Mouse (Mus musculus) lung, embryonic 15.5 days (tissue): ENCODE data around the gene Tmco1. TPM values are rescaled to one million over a fixed set of nuclear protein-coding genes. Genes with fewer than 3 reads are reported as not detected.

Experiments
- ATAC-seq: fragments of 200-750 bp; cut with Nextera tagmentation; 2 replicates; pipeline ENCODE4 v1.8.0; 2017; ENCODE audit warnings: moderate number of reproducible peaks, borderline replicate concordance; ENCODE audit not compliant: low FRiP score, low TSS enrichment; ENCODE audit errors: extremely low read depth
- H3K27ac ChIP-seq: fragments of 300-500 bp; sonication (generic); 2 replicates; pipeline ENCODE4 v1.5.1; 2015; ENCODE audit warnings: moderate library complexity, mild to moderate bottlenecking, inconsistent platforms
- H3K27me3 ChIP-seq: fragments of 300-500 bp; sonication (generic); 2 replicates; pipeline ENCODE4 v1.6.1; 2015; ENCODE audit warnings: inconsistent platforms
- H3K36me3 ChIP-seq: fragments of 300-500 bp; sonication (generic); 2 replicates; pipeline ENCODE4 v1.6.1; 2015; ENCODE audit warnings: inconsistent platforms
- H3K4me1 ChIP-seq: fragments of 300-500 bp; sonication (generic); 2 replicates; pipeline ENCODE4 v1.6.1; 2015; ENCODE audit warnings: inconsistent platforms
- H3K4me2 ChIP-seq: fragments of 300-500 bp; sonication (generic); 2 replicates; pipeline ENCODE4 v1.6.1; 2015; ENCODE audit warnings: inconsistent platforms, mild to moderate bottlenecking, moderate library complexity
- H3K4me3 ChIP-seq: fragments of 300-500 bp; sonication (generic); 2 replicates; pipeline ENCODE4 v1.5.1; 2015; ENCODE audit warnings: mild to moderate bottlenecking, inconsistent platforms
- H3K9ac ChIP-seq: fragments of 300-500 bp; sonication (generic); 2 replicates; pipeline ENCODE4 v1.6.1; 2015; ENCODE audit warnings: inconsistent platforms
- H3K9me3 ChIP-seq: fragments of 300-500 bp; sonication (generic); 2 replicates; pipeline ENCODE4 v1.6.1; 2016; ENCODE audit warnings: inconsistent platforms
- WGBS: fragments of 180-500 bp; shearing (Covaris S2); methylation state at CpG from one replicate; pipeline ENCODE4 v1.1.7; 2015; 5-methylcytosine and 5-hydroxymethylcytosine counted together
- polyA plus RNA-seq: library from polyadenylated mRNA; unstranded; fragments of >200 nt; fragmentation: Nextera tagmentation; extraction: Ambion mirVana; gene quantifications from 2 replicates; pipeline ENCODE4 v1.2.1, GENCODE M21; 2015

Gene Tmco1
- polyA plus RNA-seq, 1 experiment from 2014 or later = 101 TPM

DNA sequence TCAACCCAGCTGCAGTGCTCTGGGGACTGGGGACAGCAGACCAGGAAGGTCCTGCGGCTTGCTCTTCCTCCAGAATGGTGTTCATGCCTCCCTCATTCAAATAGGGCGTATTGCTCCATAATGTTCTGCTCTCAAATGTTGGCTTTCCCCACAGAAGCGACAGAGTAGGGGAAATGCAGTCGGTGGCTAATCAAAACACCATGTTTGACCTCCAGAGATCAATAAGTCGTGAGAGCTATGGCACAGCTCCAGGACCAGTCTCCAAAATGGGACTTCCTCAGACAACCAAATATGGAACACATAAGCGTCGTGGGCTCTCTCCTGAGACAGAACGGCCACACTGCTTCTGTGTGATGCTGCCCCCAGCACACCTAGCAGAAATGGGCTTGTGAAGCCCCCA is 36.3 kb upstream of the Tmco1 start:
- Histone ChIP-seq H3K4me2 (0 out of 2 replicates have a peak overlapping the region, but pooled peaks have one; percentile 58), H3K36me3 (no peaks in the 10 kb centered on the region), H3K9me3 (no peaks in the 10 kb centered on the region), H3K27ac (peak overlapping the region; percentile 93), H3K9ac (no peak overlapping the region), H3K4me1 (peaks cover 63% of the 10 kb centered on the region), H3K4me3 (no peak overlapping the region), H3K27me3 (no peaks in the 10 kb centered on the region)
- no peak for ATAC-seq
- 23% methylated on average over 8 of the region's 8 CpGs for WGBS

DNA sequence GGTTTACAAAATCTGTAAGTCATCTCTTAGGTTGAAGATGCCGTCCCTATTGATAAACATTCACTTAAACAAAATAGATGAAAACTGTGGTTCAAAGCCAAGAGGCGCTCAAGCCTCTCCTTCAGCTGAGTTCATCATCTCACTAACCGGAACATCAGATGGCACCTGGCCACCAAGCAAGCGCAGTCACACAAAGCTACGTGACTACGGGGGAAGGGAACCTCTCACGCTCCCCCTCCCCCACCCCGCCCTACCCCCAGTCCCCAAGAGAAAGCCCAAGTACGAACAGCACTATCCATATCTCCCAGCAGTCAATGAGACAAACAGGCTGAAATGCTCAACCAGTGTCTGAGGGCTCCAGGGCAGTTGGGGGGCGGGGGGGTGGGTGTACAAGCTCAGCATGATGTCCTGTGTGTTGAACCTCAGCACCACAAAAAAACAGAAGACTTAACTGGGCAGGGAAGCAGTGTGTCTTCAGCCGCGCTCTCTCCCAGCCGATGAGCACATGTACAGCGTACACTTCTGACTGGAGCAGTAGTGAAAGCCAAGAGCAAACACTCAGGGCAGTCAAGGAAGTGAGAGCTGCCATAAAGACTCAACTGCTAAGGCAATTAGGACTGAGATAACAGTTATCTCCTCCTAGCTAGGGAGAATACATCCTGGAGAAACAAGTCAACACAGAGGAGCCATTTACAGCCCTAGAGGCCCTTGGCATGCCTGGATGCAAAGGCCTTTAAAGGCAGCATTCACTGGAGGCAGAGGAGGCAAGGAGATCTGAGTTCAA is 34.6 kb upstream of the Tmco1 start:
- H3K27ac ChIP-seq = no peak overlapping the region
- H3K4me2 ChIP-seq = no peak overlapping the region; the same call in 1 of the 2 replicates
- no peak overlapping the region for H3K4me3 ChIP-seq
- peaks cover 58% of the 10 kb centered on the region for H3K4me1 ChIP-seq
- H3K36me3 ChIP-seq = no peaks in the 10 kb centered on the region
- no peak overlapping the region for H3K9ac ChIP-seq
- H3K27me3 ChIP-seq = no peaks in the 10 kb centered on the region
- ATAC-seq = peak; percentile 35
- WGBS = 34% methylated on average over 14 of the region's 14 CpGs
- no peaks in the 10 kb centered on the region for H3K9me3 ChIP-seq

DNA sequence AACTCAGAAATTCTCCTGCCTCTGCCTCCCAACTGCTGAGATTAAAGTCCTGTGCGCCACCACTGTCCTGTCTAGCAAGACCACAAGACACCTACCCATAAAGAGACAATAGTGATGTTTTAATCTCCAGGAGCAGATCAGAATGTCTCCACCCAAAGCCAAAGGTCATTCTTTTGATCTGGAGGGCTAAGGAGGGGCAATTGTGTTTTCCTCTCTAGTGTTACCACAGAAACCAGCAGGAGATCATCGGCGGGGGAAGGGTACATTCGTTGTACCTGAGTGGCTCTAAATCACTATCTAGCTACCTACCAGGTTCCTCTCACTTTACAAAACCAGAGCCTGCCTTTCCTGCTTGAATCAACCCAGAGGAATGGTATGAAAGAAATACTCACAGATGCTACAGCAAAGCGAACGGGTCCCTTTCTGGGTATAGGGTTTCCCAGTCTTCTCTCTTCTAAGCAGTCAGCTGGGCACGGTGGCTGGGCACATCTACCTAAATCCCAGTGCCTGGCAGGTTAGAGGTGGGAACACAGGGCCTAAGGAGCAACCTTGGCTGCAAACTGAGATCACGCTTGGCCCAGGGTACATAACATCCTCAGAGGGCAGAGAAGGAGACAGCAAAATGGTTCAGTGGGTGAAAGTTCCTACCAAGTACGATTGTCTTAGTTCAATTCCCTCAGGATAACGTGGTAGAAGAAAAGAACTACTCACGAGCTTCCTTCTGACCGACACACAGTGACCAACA is 33.4 kb upstream of the Tmco1 start:
- Histone ChIP-seq H3K4me1 (peaks cover 45% of the 10 kb centered on the region), H3K9me3 (no peaks in the 10 kb centered on the region), H3K27ac (no peak overlapping the region), H3K4me2 (no peak overlapping the region), H3K9ac (no peak overlapping the region), H3K27me3 (no peaks in the 10 kb centered on the region), H3K4me3 (no peak overlapping the region), H3K36me3 (no peaks in the 10 kb centered on the region)
- 84% methylated on average over 12 of the region's 12 CpGs for WGBS
- ATAC-seq = no peak

DNA sequence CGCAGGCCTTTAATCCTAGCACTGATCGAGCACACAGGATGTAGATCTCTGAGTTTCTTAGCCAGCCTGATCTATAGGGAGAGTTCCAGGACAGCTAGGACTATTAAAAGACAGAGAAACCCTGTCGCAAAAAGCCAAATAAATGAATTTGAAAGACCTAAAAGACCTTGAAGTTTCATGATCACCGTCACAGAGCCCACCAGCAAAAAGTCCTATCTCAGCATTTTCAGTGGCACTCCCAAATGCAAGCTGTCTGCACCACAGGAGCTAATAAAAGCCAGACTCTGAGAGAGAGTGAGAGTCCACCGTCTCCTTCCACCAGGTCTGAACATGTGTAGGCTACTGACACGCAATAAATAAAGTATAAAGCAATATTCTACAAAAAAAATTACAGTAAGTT is 29.8 kb upstream of the Tmco1 start:
- Histone ChIP-seq H3K27ac (no peak overlapping the region), H3K4me2 (no peak overlapping the region), H3K9me3 (no peaks in the 10 kb centered on the region), H3K27me3 (no peaks in the 10 kb centered on the region), H3K4me1 (peaks cover 38% of the 10 kb centered on the region), H3K9ac (no peak overlapping the region), H3K4me3 (no peak overlapping the region), H3K36me3 (no peaks in the 10 kb centered on the region)
- WGBS = 68% methylated on average over 6 of the region's 6 CpGs
- ATAC-seq = no peak

DNA sequence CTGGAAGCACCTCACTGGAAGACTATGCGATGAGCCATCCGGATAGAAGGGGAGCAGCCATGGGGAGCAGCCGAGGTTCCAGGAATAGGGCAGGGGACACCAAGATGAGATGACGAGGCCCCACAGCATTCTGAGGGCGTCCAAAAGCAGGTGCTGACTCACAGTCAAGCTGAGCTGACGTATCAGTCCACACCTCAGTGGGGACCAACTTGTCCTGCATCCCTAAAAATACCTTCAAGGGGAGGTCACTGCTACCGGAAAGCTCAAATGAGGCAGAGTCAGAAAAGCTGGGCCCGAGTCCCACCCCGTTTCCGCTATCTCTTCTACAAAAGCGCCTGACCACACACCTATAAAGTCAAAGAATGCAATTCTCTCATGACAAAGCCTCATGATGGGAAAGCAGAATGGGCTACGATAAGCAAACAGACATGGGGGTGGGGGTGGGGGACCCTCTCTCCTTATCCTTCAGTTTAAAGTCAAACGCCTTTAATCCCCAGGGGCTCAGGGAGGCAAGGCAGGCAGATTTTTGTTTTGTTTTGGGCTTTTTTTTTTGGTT is 28.9 kb upstream of the Tmco1 start:
- Histone ChIP-seq H3K36me3 (no peaks in the 10 kb centered on the region), H3K4me2 (no peak overlapping the region), H3K27ac (no peak overlapping the region), H3K4me1 (peaks cover 30% of the 10 kb centered on the region), H3K27me3 (no peaks in the 10 kb centered on the region), H3K9me3 (no peaks in the 10 kb centered on the region), H3K4me3 (no peak overlapping the region), H3K9ac (no peak overlapping the region)
- WGBS = 73% methylated on average over 13 of the region's 13 CpGs
- no peak for ATAC-seq

DNA sequence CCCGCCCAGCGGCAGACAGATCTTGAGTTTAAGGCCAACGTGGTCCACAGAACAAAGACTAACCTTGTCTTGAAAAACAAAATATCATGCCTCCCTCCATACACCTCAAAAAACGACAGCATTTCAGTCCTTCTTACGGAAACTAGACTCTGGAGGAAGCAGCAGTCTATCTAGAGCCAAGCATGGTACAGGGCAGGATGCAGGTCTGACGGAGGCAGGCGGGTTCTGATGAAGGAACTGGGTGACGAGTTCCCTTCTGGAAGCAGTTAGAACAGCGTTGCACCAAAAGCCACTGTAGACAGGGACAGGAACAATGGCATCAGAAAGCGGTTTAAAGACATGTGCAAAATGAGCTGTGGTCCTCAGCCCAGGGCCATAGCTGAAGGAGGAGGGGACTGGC is 28.1 kb upstream of the Tmco1 start:
- Histone ChIP-seq H3K9ac (no peak overlapping the region), H3K4me1 (peaks cover 22% of the 10 kb centered on the region), H3K4me3 (no peak overlapping the region), H3K27ac (no peak overlapping the region), H3K9me3 (no peaks in the 10 kb centered on the region), H3K36me3 (no peaks in the 10 kb centered on the region), H3K4me2 (no peak overlapping the region), H3K27me3 (no peaks in the 10 kb centered on the region)
- ATAC-seq = no peak
- WGBS = 82% methylated on average over 10 of the region's 10 CpGs

DNA sequence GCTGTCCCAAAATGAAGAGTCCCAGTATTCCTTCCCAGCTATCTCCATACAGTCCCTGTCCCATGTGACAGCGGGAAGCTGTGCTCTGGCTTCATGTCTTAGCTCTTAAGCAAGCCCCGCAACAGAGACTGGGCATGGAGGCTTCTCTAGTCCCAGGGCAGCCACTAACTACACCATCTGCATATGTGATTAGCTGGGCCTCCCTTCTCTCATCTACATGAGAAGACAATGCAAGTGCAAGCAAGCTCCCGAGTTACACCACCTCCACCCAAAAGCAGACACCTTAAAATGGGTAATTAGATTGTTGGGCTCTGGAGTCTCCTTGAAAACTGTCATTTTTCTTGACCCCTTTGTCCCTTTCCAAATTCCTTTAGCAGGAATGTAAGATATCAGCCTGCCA is 26.1 kb upstream of the Tmco1 start:
- Histone ChIP-seq H3K4me1 (peaks cover 27% of the 10 kb centered on the region), H3K9ac (no peak overlapping the region), H3K4me3 (no peak overlapping the region), H3K4me2 (no peak overlapping the region), H3K36me3 (no peaks in the 10 kb centered on the region), H3K27me3 (no peaks in the 10 kb centered on the region), H3K9me3 (no peaks in the 10 kb centered on the region), H3K27ac (no peak overlapping the region)
- WGBS = 78% methylated on average over 3 of the region's 3 CpGs
- ATAC-seq = no peak

DNA sequence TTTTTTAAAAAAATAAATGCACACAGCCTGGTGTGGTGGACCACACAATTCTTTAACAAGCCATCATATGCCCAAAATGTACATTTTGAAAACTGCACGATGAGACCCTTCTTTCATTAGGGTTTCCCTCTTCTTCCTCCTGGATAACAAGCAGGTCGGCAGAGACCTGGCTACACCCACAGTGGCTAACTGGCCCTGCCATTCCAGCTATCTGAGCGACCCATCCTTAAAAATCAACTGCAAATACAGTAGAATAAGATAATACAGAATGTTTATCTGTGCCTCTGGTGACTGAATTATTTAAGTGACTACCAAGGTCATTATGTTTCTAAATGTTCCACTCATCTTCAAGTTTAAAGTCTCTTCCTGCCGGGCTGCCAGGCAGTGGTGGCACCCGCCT is 25.4 kb upstream of the Tmco1 start:
- Histone ChIP-seq H3K27me3 (peaks cover 3% of the 10 kb centered on the region; the same call in 1 of the 2 replicates), H3K4me2 (peak overlapping the region; percentile 92), H3K27ac (0 out of 2 replicates have a peak overlapping the region, but pooled peaks have one; percentile 97), H3K9ac (no peak overlapping the region), H3K4me1 (peaks cover 27% of the 10 kb centered on the region), H3K36me3 (no peaks in the 10 kb centered on the region), H3K4me3 (peak overlapping the region; percentile 89), H3K9me3 (no peaks in the 10 kb centered on the region)
- WGBS = 40% methylated on average over 5 of the region's 5 CpGs
- no peak for ATAC-seq

DNA sequence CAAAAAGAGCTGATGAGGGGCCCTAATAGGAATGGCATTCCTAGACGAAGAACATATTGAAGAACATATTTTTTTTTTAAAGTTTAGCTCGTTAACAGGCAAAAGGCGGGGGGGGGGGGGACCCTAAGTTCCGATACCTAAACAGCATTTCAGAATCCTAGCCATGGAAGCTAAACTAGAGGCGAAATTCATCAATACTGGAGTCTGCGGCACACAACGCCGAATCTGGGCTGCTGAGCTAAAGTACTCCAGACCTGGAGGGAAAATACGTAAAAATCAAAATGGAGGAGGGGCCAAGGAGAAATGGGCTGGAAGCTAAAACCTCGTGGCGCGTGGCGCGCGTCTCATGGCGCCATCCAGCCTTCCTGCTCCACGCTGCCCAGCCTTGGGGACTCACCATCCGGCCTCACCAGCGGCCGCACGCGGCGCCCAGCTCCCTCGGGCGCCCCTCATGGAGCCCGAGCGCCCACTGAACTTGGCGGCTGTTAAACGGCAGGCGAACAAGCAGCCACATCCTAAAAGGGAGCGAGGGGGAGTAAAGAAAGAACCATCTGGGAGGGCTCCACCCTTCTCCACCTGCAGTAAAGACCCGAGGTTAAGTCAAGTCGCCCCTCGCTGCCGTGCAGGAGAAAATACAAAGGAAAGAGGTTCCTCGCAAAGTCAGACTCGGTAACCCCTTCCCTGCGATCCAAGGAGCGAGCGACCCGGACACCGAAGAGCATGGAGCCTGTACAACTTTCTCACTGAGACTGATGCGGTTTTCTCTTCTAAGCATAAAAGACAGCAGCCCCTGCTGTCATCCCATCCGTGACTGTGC is 24.5 kb upstream of the Tmco1 start:
- peak overlapping the region; percentile 89 for H3K4me3 ChIP-seq
- ATAC-seq = peak; percentile 24; the same call in 1 of the 2 replicates
- WGBS = under 1% methylated on average over 44 of the region's 44 CpGs

DNA sequence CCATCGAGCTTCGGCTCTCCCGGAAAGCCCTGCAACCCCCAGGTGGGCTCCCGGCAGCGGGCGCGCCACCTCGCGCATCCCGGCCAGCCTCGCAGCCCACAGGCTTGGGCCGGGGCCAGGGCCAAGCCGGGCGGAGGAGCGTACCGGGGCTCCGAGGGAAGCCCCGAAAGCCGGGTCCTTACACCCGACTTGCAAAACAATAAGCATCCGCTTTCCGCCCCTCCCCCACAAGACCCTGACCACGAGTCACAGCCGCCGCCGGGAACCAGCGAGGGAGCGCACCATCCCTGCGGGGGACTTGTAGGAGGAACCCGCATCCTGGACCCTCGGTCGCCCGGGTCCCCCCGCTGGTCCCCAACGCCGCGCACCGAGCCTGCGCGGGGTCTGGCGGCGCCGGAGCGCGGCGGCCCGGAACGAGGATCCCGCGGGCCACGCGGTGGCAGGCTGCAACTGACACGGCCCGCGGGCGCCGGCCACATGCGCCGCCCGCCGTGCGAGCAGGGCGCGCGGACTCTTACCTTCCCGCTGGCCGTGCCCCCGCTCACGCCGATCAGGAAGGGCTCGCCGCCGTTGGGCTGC is 23.8 kb upstream of the Tmco1 start:
- ATAC-seq = peak; percentile 46

More for the DNA sequence above, 24.5 kb upstream of the Tmco1 start:
- H3K9ac ChIP-seq = peak overlapping the region; percentile 62
- peaks cover 10% of the 10 kb centered on the region; the same call in 1 of the 2 replicates for H3K27me3 ChIP-seq
- H3K9me3 ChIP-seq = no peaks in the 10 kb centered on the region
- no peaks in the 10 kb centered on the region for H3K36me3 ChIP-seq
- H3K4me2 ChIP-seq = peak overlapping the region; percentile 92
- peaks cover 27% of the 10 kb centered on the region for H3K4me1 ChIP-seq
- H3K27ac ChIP-seq = peak overlapping the region; percentile 97

DNA sequence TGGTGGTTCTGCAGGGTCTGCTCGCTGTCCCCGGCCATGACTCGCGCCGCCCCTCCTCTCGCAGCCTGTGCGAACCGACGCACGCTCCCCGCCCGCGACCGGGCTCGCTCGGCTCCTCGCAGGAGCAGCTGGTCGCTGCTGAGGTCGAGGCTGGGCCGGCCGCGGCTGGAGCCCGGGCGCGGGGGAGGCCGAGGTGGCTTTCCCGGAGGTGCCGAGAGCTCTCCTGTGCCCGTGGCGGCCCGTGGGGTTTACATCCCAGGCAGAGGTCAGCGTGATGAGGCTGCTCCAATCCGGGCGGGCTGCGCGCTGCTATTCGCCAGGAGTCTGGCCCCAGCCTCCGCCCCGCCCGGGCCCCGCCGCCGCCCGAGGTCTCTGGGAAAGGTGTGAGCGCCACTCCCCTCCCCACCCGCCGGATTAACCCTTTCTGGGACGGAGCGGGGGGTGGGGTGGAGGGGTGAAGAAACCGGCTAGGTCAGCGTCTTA is 23.3 kb upstream of the Tmco1 start:
- WGBS = under 1% methylated on average over 47 of the region's 51 CpGs
- Histone ChIP-seq H3K4me2 (peak overlapping the region; percentile 92), H3K36me3 (no peaks in the 10 kb centered on the region), H3K27me3 (peaks cover 20% of the 10 kb centered on the region), H3K9ac (peak overlapping the region; percentile 62), H3K4me1 (peaks cover 32% of the 10 kb centered on the region), H3K27ac (peak overlapping the region; percentile 97), H3K9me3 (no peaks in the 10 kb centered on the region), H3K4me3 (peak overlapping the region; percentile 89)
- peak; percentile 91 for ATAC-seq

More for the DNA sequence above, 23.8 kb upstream of the Tmco1 start:
- Histone ChIP-seq H3K4me1 (peaks cover 27% of the 10 kb centered on the region), H3K27me3 (peaks cover 16% of the 10 kb centered on the region; the same call in 1 of the 2 replicates), H3K9ac (peak overlapping the region; percentile 62), H3K27ac (peak overlapping the region; percentile 97), H3K36me3 (no peaks in the 10 kb centered on the region), H3K4me3 (peak overlapping the region; percentile 89), H3K4me2 (peak overlapping the region; percentile 92), H3K9me3 (no peaks in the 10 kb centered on the region)
- WGBS = 2% methylated on average over 68 of the region's 73 CpGs
